In the genomic region with DNA sequence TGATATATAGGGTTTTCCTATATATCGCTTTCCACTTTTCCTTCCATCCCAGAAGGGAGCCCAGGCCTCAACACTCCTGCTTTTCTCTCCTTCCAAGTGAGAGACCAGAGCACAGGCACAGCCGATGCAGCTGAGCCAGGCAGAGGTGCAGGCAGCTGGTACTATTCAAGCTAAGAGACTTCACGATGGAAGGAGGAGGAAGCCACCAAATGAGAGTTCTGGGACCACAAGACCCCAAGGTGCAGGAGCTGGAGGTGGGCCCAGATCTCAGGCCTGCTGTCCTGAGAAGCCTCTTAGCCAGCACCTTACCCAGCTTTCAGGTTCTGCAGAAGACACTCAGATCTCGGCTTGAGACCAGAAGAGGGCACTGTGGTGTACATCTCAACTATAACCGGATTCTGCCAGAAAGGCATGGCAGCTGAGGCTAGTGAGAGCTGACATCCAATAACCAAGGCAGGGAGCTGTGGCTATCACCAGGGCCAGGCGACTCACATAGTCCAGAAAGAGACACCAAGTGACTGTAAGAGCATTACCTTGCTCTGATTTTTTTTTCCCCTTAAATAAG, we compare ENCODE assay signal across 9 mouse cellular contexts. TPM values are rescaled to one million over a fixed set of nuclear protein-coding genes. Genes with fewer than 3 reads are reported as not detected.
A peak's percentile ranks its signal among the peaks of the same experiment; 100 is the strongest.
DNase-seq lines count a peak whose midpoint lies in the region; ATAC-seq and TF ChIP-seq lines count a peak whose summit lies in the region.
"Had no signal": no experiment of that assay in that cellular context is flagged by ENCODE, and none has a peak within 500 bp of the region (broad histone marks: within the 10 kb centered on the region; RNA-seq: fewer than 3 reads in every experiment).

No protein-coding gene starts in this region.

- H3K36me3 ChIP-seq in forebrain, postnatal 0 days (ENCODE audit: insufficient read depth), result peaks cover 29% of the 10 kb centered on the region
- H3K36me3 ChIP-seq in forebrain, embryonic 12.5 days (replicated peaks), result peaks cover 38% of the 10 kb centered on the region
- peaks cover 37% of the 10 kb centered on the region; the same call in 1 of the 2 replicates for H3K36me3 ChIP-seq in hindbrain, embryonic 14.5 days (replicated peaks; ENCODE audit: control insufficient read depth, insufficient read depth)
- 0 out of 2 replicates have a peak, but pooled peaks cover 9% of the 10 kb centered on the region for H3K36me3 ChIP-seq in lung, postnatal 0 days (ENCODE audit: insufficient read depth, low read length)

- no peaks in the 10 kb centered on the region for H3K9me3 ChIP-seq in forebrain, postnatal 0 days (ENCODE audit: low read length)
- no peaks in the 10 kb centered on the region for H3K9me3 ChIP-seq in forebrain, embryonic 12.5 days
- H3K9me3 ChIP-seq in hindbrain, embryonic 14.5 days (ENCODE audit: control insufficient read depth, low read length), result no peaks in the 10 kb centered on the region
- no peaks in the 10 kb centered on the region for H3K9me3 ChIP-seq in lung, postnatal 0 days (ENCODE audit: low read length)
- H3K9me3 ChIP-seq: heart, embryonic 13.5 days had no signal

- no peak overlapping the region for H3K27ac ChIP-seq in forebrain, postnatal 0 days (ENCODE audit: low read depth, low read length)
- no peak overlapping the region for H3K27ac ChIP-seq in forebrain, embryonic 12.5 days
- H3K27ac ChIP-seq in hindbrain, embryonic 14.5 days, result no peak overlapping the region
- no peak overlapping the region for H3K27ac ChIP-seq in lung, postnatal 0 days (ENCODE audit: low read length)
- H3K27ac ChIP-seq: heart, embryonic 13.5 days had no signal

- no peak for TF ChIP-seq EP300 in lung, postnatal 0 days (IDR thresholded peaks at IDR 0.05)

- peak; percentile 64 for TF ChIP-seq CTCF in forebrain, postnatal 0 days (IDR thresholded peaks at IDR 0.05; ENCODE audit: low read depth)
- peak; percentile 66 for TF ChIP-seq CTCF in lung, postnatal 0 days (IDR thresholded peaks at IDR 0.05)

- ATAC-seq in forebrain, postnatal 0 days, result no peak
- ATAC-seq in forebrain, embryonic 12.5 days (ENCODE audit: low FRiP score), result no peak
- ATAC-seq in hindbrain, embryonic 14.5 days (ENCODE audit: low FRiP score), result no peak
- no peak for ATAC-seq in lung, postnatal 0 days

- peaks cover 8% of the 10 kb centered on the region for H3K4me1 ChIP-seq in forebrain, postnatal 0 days (ENCODE audit: insufficient read depth)
- H3K4me1 ChIP-seq in forebrain, embryonic 12.5 days, result peaks cover 20% of the 10 kb centered on the region
- peaks cover 13% of the 10 kb centered on the region for H3K4me1 ChIP-seq in hindbrain, embryonic 14.5 days (replicated peaks; ENCODE audit: control insufficient read depth, insufficient read depth, low read length)
- peaks cover 7% of the 10 kb centered on the region; the same call in 1 of the 2 replicates for H3K4me1 ChIP-seq in lung, postnatal 0 days (ENCODE audit: insufficient read depth, low read depth, low read length)

- H3K4me3 ChIP-seq in forebrain, postnatal 0 days (ENCODE audit: low read depth, low read length), result no peak overlapping the region
- H3K4me3 ChIP-seq in forebrain, embryonic 12.5 days (replicated peaks), result no peak overlapping the region
- H3K4me3 ChIP-seq in hindbrain, embryonic 14.5 days (replicated peaks; ENCODE audit: low read length), result no peak overlapping the region
- H3K4me3 ChIP-seq in lung, postnatal 0 days (ENCODE audit: low read depth, low read length), result no peak overlapping the region
- H3K4me3 ChIP-seq: heart, embryonic 13.5 days had no signal

- 56% methylated on average over 6 of the region's 6 CpGs for WGBS in forebrain, postnatal 0 days
- 54% methylated on average over 6 of the region's 6 CpGs for WGBS in forebrain, embryonic 12.5 days
- WGBS in hindbrain, embryonic 14.5 days, result 47% methylated on average over 6 of the region's 6 CpGs
- WGBS in lung, postnatal 0 days, result 61% methylated on average over 6 of the region's 6 CpGs

- no peaks in the 10 kb centered on the region for H3K27me3 ChIP-seq in forebrain, postnatal 0 days (ENCODE audit: insufficient read depth, low read length)
- no peaks in the 10 kb centered on the region for H3K27me3 ChIP-seq in forebrain, embryonic 12.5 days
- H3K27me3 ChIP-seq in hindbrain, embryonic 14.5 days (ENCODE audit: control insufficient read depth, insufficient read depth, low read length), result no peaks in the 10 kb centered on the region
- H3K27me3 ChIP-seq in lung, postnatal 0 days (replicated peaks; ENCODE audit: insufficient read depth, low read length), result no peaks in the 10 kb centered on the region
- H3K27me3 ChIP-seq: heart, embryonic 13.5 days had no signal

- H3K9ac ChIP-seq in forebrain, postnatal 0 days, result no peak overlapping the region
- no peak overlapping the region for H3K9ac ChIP-seq in forebrain, embryonic 12.5 days
- no peak overlapping the region for H3K9ac ChIP-seq in hindbrain, embryonic 14.5 days
- H3K9ac ChIP-seq in lung, postnatal 0 days (replicated peaks; ENCODE audit: low read depth), result no peak overlapping the region
- H3K9ac ChIP-seq: heart, embryonic 13.5 days had no signal

- peak; percentile 56 for DNase-seq in forebrain, postnatal 0 days
- DNase-seq in A20 (ENCODE audit: low read depth, low spot score), result peak; percentile 53
- peak; percentile 87 for DNase-seq in brain, adult 2 months (ENCODE audit: low read depth, low spot score)
- DNase-seq in hindbrain, embryonic 14.5 days (ENCODE audit: low spot score), result peak; percentile 51
- DNase-seq in lung, postnatal 0 days (ENCODE audit: low spot score), result peak; percentile 60
- peak; percentile 59 for DNase-seq in telencephalon, adult 2 months (ENCODE audit: low read depth, low spot score)
- no peak for DNase-seq in ovary, postnatal 14 days (ENCODE audit: low spot score)

- no peak overlapping the region for H3K4me2 ChIP-seq in forebrain, postnatal 0 days (ENCODE audit: low read depth)
- H3K4me2 ChIP-seq in forebrain, embryonic 12.5 days, result no peak overlapping the region
- no peak overlapping the region for H3K4me2 ChIP-seq in hindbrain, embryonic 14.5 days (replicated peaks)
- H3K4me2 ChIP-seq in lung, postnatal 0 days (replicated peaks; ENCODE audit: low read depth, low read length), result no peak overlapping the region
- H3K4me2 ChIP-seq: heart, embryonic 13.5 days had no signal

RNA-seq across cellular contexts. Expression of a gene that starts 2.1 kb away (rescaled TPM):
- total RNA-seq in forebrain, postnatal 0 days (2014; rRNA removed), result 5.7 and 6.3 TPM in 2 replicates
- 4.5 and 5.0 TPM in 2 replicates for polyA plus RNA-seq in forebrain, postnatal 0 days (2015; fragmentation: Nextera tagmentation; extraction: Ambion mirVana)
- polyA plus RNA-seq in forebrain, embryonic 12.5 days (2016; fragmentation: Nextera tagmentation; extraction: Ambion mirVana), result 16.4 and 16.8 TPM in 2 replicates
- 7.4 and 8.3 TPM in 2 replicates for polyA plus RNA-seq in hindbrain, embryonic 14.5 days (2014; fragmentation: Nextera tagmentation; extraction: Ambion mirVana)
- polyA plus RNA-seq in lung, postnatal 0 days (2015; fragmentation: Nextera tagmentation; extraction: Ambion mirVana), result 12.6 and 13.8 TPM in 2 replicates

RNA-seq across cellular contexts. Expression of a gene that starts 17.0 kb away (rescaled TPM):
- 1.6 and 7.3 TPM in 2 replicates for total RNA-seq in forebrain, postnatal 0 days (2014; rRNA removed)
- polyA plus RNA-seq in forebrain, postnatal 0 days (2015; fragmentation: Nextera tagmentation; extraction: Ambion mirVana), result 0.45 and 0.48 TPM in 2 replicates
- 1.5 and 1.8 TPM in 2 replicates for polyA plus RNA-seq in forebrain, embryonic 12.5 days (2016; fragmentation: Nextera tagmentation; extraction: Ambion mirVana)
- 0.78 and 1.4 TPM in 2 replicates for polyA plus RNA-seq in hindbrain, embryonic 14.5 days (2014; fragmentation: Nextera tagmentation; extraction: Ambion mirVana)
- 30.6 and 34.9 TPM in 2 replicates for polyA plus RNA-seq in lung, postnatal 0 days (2015; fragmentation: Nextera tagmentation; extraction: Ambion mirVana)

RNA-seq across cellular contexts. Expression of a gene that starts 30.7 kb away (rescaled TPM):
- total RNA-seq in forebrain, postnatal 0 days (2014; rRNA removed), result 28.4 and 37.3 TPM in 2 replicates
- polyA plus RNA-seq in forebrain, postnatal 0 days (2015; fragmentation: Nextera tagmentation; extraction: Ambion mirVana), result 11.8 and 14.6 TPM in 2 replicates
- 11.0 and 12.3 TPM in 2 replicates for polyA plus RNA-seq in forebrain, embryonic 12.5 days (2016; fragmentation: Nextera tagmentation; extraction: Ambion mirVana)
- 15.0 and 15.5 TPM in 2 replicates for polyA plus RNA-seq in hindbrain, embryonic 14.5 days (2014; fragmentation: Nextera tagmentation; extraction: Ambion mirVana)
- polyA plus RNA-seq in lung, postnatal 0 days (2015; fragmentation: Nextera tagmentation; extraction: Ambion mirVana), result 19.9 and 21.1 TPM in 2 replicates

RNA-seq across cellular contexts. Expression of a gene that starts 40.0 kb away (rescaled TPM):
- not detected in 2 replicates for total RNA-seq in forebrain, postnatal 0 days (2014; rRNA removed)
- not detected in 2 replicates for polyA plus RNA-seq in forebrain, postnatal 0 days (2015; fragmentation: Nextera tagmentation; extraction: Ambion mirVana)
- not detected in 2 replicates for polyA plus RNA-seq in forebrain, embryonic 12.5 days (2016; fragmentation: Nextera tagmentation; extraction: Ambion mirVana)
- not detected in 2 replicates for polyA plus RNA-seq in hindbrain, embryonic 14.5 days (2014; fragmentation: Nextera tagmentation; extraction: Ambion mirVana)
- 0.10 TPM in 1 of 2 replicates, not detected in the other for polyA plus RNA-seq in lung, postnatal 0 days (2015; fragmentation: Nextera tagmentation; extraction: Ambion mirVana)
- polyA plus RNA-seq: heart, embryonic 13.5 days had no signal

Comparison
In these comparisons a context has a peak if more than half of its experiments do, and no peak if none do; other contexts are left out.
1. RNA of a gene that starts 17.0 kb away (polyA plus RNA-seq): 30.6 to 34.9 TPM in lung, postnatal 0 days; 1.5 to 1.8 TPM in forebrain, embryonic 12.5 days, 0.78 to 1.4 TPM in hindbrain, embryonic 14.5 days and 0.45 to 0.48 TPM in forebrain, postnatal 0 days; every median in the first group is over 10 times any median in the second.